ENCODE assay signal across 24 mouse cellular contexts in genomic region chr13:95804113-95804512, GRCm38 (mm10).
"Had no signal": no experiment of that assay in that cellular context is flagged by ENCODE, and none has a peak within 500 bp of the region (broad histone marks: within the 10 kb centered on the region; RNA-seq: fewer than 3 reads in every experiment).

No protein-coding gene starts in this region.

- H3K4me3 ChIP-seq: heart, embryonic 13.5 days; heart, embryonic 15.5 days; hindbrain, embryonic 13.5 days; hindbrain, embryonic 15.5 days; kidney, embryonic 15.5 days; limb, embryonic 13.5 days; limb, embryonic 15.5 days had no signal

- DNase-seq: forebrain, postnatal 0 days; gastrocnemius, postnatal 14 days; gastrocnemius, postnatal 36 days; heart, adult 18-20 months; heart, postnatal 14 days; heart, postnatal 36 days; kidney, adult 11 months; kidney, adult 2 months; kidney, adult 9 months; kidney, postnatal 14 days; kidney, postnatal 36 days; layer of hippocampus, postnatal 36 days; left cerebral cortex, postnatal 4 days had no signal

- H3K4me2 ChIP-seq: heart, embryonic 11.5 days; heart, embryonic 13.5 days; heart, embryonic 15.5 days; hindbrain, embryonic 13.5 days; hindbrain, embryonic 15.5 days; kidney, embryonic 15.5 days; limb, embryonic 13.5 days; limb, embryonic 15.5 days had no signal

- H3K9ac ChIP-seq: forebrain, postnatal 0 days; heart, embryonic 13.5 days; heart, embryonic 15.5 days; hindbrain, embryonic 13.5 days; hindbrain, embryonic 15.5 days; kidney, embryonic 15.5 days; limb, embryonic 13.5 days; limb, embryonic 15.5 days had no signal

- H3K27ac ChIP-seq: heart, embryonic 13.5 days; heart, embryonic 15.5 days; hindbrain, embryonic 13.5 days; hindbrain, embryonic 15.5 days; hindbrain, postnatal 0 days; kidney, embryonic 15.5 days; kidney, postnatal 0 days; limb, embryonic 13.5 days; limb, embryonic 15.5 days had no signal

- H3K9me3 ChIP-seq: heart, embryonic 13.5 days; heart, embryonic 15.5 days; hindbrain, embryonic 13.5 days; hindbrain, embryonic 15.5 days; kidney, embryonic 15.5 days; limb, embryonic 13.5 days; limb, embryonic 15.5 days had no signal

- H3K27me3 ChIP-seq: heart, embryonic 13.5 days; heart, embryonic 15.5 days; hindbrain, embryonic 13.5 days; hindbrain, embryonic 15.5 days; kidney, embryonic 15.5 days; limb, embryonic 13.5 days; limb, embryonic 15.5 days had no signal

- H3K36me3 ChIP-seq: heart, embryonic 13.5 days; heart, embryonic 15.5 days; hindbrain, embryonic 13.5 days; hindbrain, embryonic 15.5 days; kidney, embryonic 15.5 days; limb, embryonic 13.5 days; limb, embryonic 15.5 days had no signal

- ATAC-seq: forebrain, postnatal 0 days; hindbrain, postnatal 0 days; intestine, embryonic 16.5 days had no signal
